Mouse (Mus musculus) stomach, postnatal 0 days (tissue): ENCODE data around the gene Rom1.

ENCODE experiments used
- CTCF ChIP-seq: IDR thresholded peaks from 2 replicates; pipeline ENCODE4 v1.5.1; 2016; ENCODE audit warnings: antibody characterized with exemption, low read depth, mild to moderate bottlenecking, moderate library complexity
- EP300 ChIP-seq: optimal IDR thresholded peaks from 2 replicates; pipeline ENCODE3; 2016; ENCODE audit warnings: antibody characterized with exemption

DNA sequence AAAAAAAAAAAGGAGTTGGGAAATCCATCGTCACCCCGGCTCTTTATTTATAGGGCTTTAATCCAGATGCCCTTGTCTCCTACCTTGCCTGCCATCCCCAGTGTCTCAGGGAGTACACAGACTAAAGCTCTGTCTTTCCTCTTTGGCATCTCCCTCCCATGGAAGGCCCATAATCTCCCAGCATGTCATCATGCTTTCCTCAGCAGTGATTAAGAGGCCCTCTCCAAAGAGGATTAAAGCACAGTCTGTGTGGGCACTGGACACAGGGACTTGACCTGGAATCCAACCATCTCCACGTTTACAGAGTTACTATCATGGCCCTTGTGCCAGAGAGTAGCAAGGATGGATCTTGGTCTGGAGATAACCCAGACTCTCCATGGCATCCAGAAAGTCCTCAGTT, 45.5 kb downstream of the Rom1 start, which contains the start of the genes Lbhd1 and Gm49403:
- TF ChIP-seq CTCF (no peak), EP300 (no peak)
